Mouse (Mus musculus) CH12.LX (cell line): Measurements from ENCODE around the gene Rpgrip1. TPM values are rescaled to one million over a fixed set of nuclear protein-coding genes. Genes with fewer than 3 reads are reported as not detected.

ENCODE experiments used
- DNase-seq: peaks from one replicate; pipeline ENCODE4 v3.0.0-alpha.2; 2013; ENCODE audit errors: extremely low read depth
- H3K27ac ChIP-seq: 2 replicates; pipeline ENCODE4 v1.5.1; 2012; ENCODE audit warnings: low read depth, mild to moderate bottlenecking, control low read depth, moderate library complexity; ENCODE audit not compliant: insufficient read depth
- H3K27me3 ChIP-seq: replicated peaks from 2 replicates; pipeline ENCODE3; 2012; ENCODE audit warnings: inconsistent platforms
- H3K36me3 ChIP-seq, 2 experiments: replicated peaks in 1 of 2; 2 replicates each; pipeline versions ENCODE3 to v1.6.1; 2012; ENCODE audit warnings: inconsistent platforms in 1 of 2, low read length in 1 of 2, mild to moderate bottlenecking in 1 of 2, mixed read lengths in 1 of 2, moderate library complexity in 1 of 2; ENCODE audit not compliant: control insufficient read depth in 1 of 2, insufficient read depth in 1 of 2
- H3K4me1 ChIP-seq, 2 experiments: 2 replicates each; pipeline ENCODE4 v1.6.1; 2012; ENCODE audit warnings: inconsistent platforms in 1 of 2, moderate library complexity in 1 of 2; ENCODE audit not compliant: insufficient read depth in 2 of 2, control insufficient read depth in 1 of 2
- H3K4me2 ChIP-seq: 2 replicates; pipeline ENCODE4 v1.6.1; 2012; ENCODE audit warnings: low read depth, mild to moderate bottlenecking, control low read depth; ENCODE audit not compliant: poor library complexity, insufficient read depth, severe bottlenecking
- H3K4me3 ChIP-seq, 3 experiments: fragments of 150-350 bp in 1 of 3; sonication (generic) in 1 of 3; replicated peaks in 1 of 3; 2 replicates each; pipeline versions ENCODE3 to v1.5.1; 2011 to 2012; ENCODE audit warnings: low read depth in 2 of 3, low read length in 2 of 3, mild to moderate bottlenecking in 2 of 3, moderate library complexity in 2 of 3, control low read depth in 1 of 3, improper control_type of control experiment in 1 of 3, inconsistent platforms in 1 of 3, mixed read lengths in 1 of 3; ENCODE audit not compliant: poor library complexity in 1 of 3
- H3K79me2 ChIP-seq: replicated peaks from 2 replicates; pipeline ENCODE4 v1.6.1; 2012; ENCODE audit warnings: mild to moderate bottlenecking, moderate library complexity; ENCODE audit not compliant: control insufficient read depth, poor library complexity, insufficient read depth, severe bottlenecking; ENCODE audit errors: extremely low read depth
- H3K9ac ChIP-seq: 2 replicates; pipeline ENCODE4 v1.6.1; 2012; ENCODE audit warnings: low read depth, mild to moderate bottlenecking, control low read depth, moderate library complexity; ENCODE audit not compliant: insufficient read depth
- H3K9me3 ChIP-seq: replicated peaks from 2 replicates; pipeline ENCODE3; 2012; ENCODE audit warnings: low read length, inconsistent platforms, mixed read lengths
- CHD1 ChIP-seq: IDR thresholded peaks from 2 replicates; pipeline ENCODE4 v1.6.1; 2012; ENCODE audit warnings: low read depth, low read length, improper control_type of control experiment, inconsistent platforms
- CHD2 ChIP-seq: IDR thresholded peaks from 2 replicates; pipeline ENCODE4 v1.6.1; 2011; ENCODE audit warnings: low read length, improper control_type of control experiment
- CTCF ChIP-seq, 2 experiments: IDR thresholded peaks in 1 of 2; conservative IDR thresholded peaks in 1 of 2; 2 replicates each; pipeline ENCODE4 v1.5.1; 2011 to 2012; ENCODE audit warnings: low read depth in 2 of 2, low read length in 2 of 2, improper control_type of control experiment in 1 of 2, inconsistent platforms in 1 of 2, mild to moderate bottlenecking in 1 of 2, moderate library complexity in 1 of 2
- E2F4 ChIP-seq: IDR thresholded peaks from 2 replicates; pipeline ENCODE4 v1.6.1; 2011; ENCODE audit warnings: low read depth, low read length, improper control_type of control experiment; ENCODE audit not compliant: insufficient replicate concordance
- ELF1 ChIP-seq: IDR thresholded peaks from 2 replicates; pipeline ENCODE4 v1.6.1; 2014; ENCODE audit warnings: low read depth, mild to moderate bottlenecking, inconsistent platforms, low read length, improper control_type of control experiment
- EP300 ChIP-seq: IDR thresholded peaks from 2 replicates; pipeline ENCODE4 v1.6.1; 2011; ENCODE audit warnings: low read length, improper control_type of control experiment
- ETS1 ChIP-seq: conservative IDR thresholded peaks from 2 replicates; pipeline ENCODE4 v1.6.1; 2012; ENCODE audit warnings: low read depth, mild to moderate bottlenecking, inconsistent platforms, low read length, improper control_type of control experiment, moderate library complexity
- GABPA ChIP-seq: IDR thresholded peaks from 2 replicates; pipeline ENCODE4 v1.6.1; 2012; ENCODE audit warnings: low read depth, low read length, improper control_type of control experiment, inconsistent platforms; ENCODE audit not compliant: insufficient replicate concordance
- HCFC1 ChIP-seq: IDR thresholded peaks from 2 replicates; pipeline ENCODE4 v1.6.1; 2012; ENCODE audit warnings: low read depth, mild to moderate bottlenecking, inconsistent platforms, low read length, improper control_type of control experiment
- JUND ChIP-seq: conservative IDR thresholded peaks from 2 replicates; pipeline ENCODE4 v1.6.1; 2011; ENCODE audit warnings: low read depth, low read length, improper control_type of control experiment
- KAT2A ChIP-seq: IDR thresholded peaks from 2 replicates; pipeline ENCODE4 v1.6.1; 2012; ENCODE audit warnings: low read length, improper control_type of control experiment, inconsistent platforms; ENCODE audit not compliant: insufficient replicate concordance
- MAX ChIP-seq: IDR thresholded peaks from 2 replicates; pipeline ENCODE4 v1.6.1; 2011; ENCODE audit warnings: low read length, improper control_type of control experiment
- MAZ ChIP-seq: IDR thresholded peaks from 2 replicates; pipeline ENCODE4 v1.6.1; 2012; ENCODE audit warnings: low read depth, mild to moderate bottlenecking, inconsistent platforms, low read length, improper control_type of control experiment, moderate library complexity
- MXI1 ChIP-seq: IDR thresholded peaks from 2 replicates; pipeline ENCODE4 v1.6.1; 2011; ENCODE audit warnings: mild to moderate bottlenecking, low read depth, low read length, improper control_type of control experiment
- MYC ChIP-seq: IDR thresholded peaks from 2 replicates; pipeline ENCODE4 v1.6.1; 2011; ENCODE audit warnings: low read depth, mild to moderate bottlenecking, improper control_type of control experiment, low read length
- NELFE ChIP-seq: IDR thresholded peaks from 2 replicates; pipeline ENCODE4 v1.6.1; 2011; ENCODE audit warnings: low read depth, low read length, improper control_type of control experiment
- NRF1 ChIP-seq: IDR thresholded peaks from 2 replicates; pipeline ENCODE4 v1.6.1; 2014; ENCODE audit warnings: low read depth, mild to moderate bottlenecking, inconsistent platforms, low read length, improper control_type of control experiment, moderate library complexity
- PAX5 ChIP-seq: IDR thresholded peaks from 2 replicates; pipeline ENCODE4 v1.6.1; 2012; ENCODE audit warnings: low read length, inconsistent platforms, mixed read lengths
- POLR2A ChIP-seq: IDR thresholded peaks from 2 replicates; pipeline ENCODE4 v1.6.1; 2011; ENCODE audit warnings: low read depth, mild to moderate bottlenecking, improper control_type of control experiment, low read length
- POLR2AphosphoS2 ChIP-seq: IDR thresholded peaks from 2 replicates; pipeline ENCODE4 v1.6.1; 2011; ENCODE audit warnings: low read depth, low read length, improper control_type of control experiment
- RCOR1 ChIP-seq: conservative IDR thresholded peaks from 2 replicates; pipeline ENCODE4 v1.6.1; 2012; ENCODE audit warnings: low read depth, mild to moderate bottlenecking, inconsistent platforms, low read length, improper control_type of control experiment
- SIN3A ChIP-seq: IDR thresholded peaks from 2 replicates; pipeline ENCODE4 v1.6.1; 2012; ENCODE audit warnings: low read length, improper control_type of control experiment, inconsistent platforms
- SMC3 ChIP-seq: IDR thresholded peaks from 2 replicates; pipeline ENCODE4 v1.6.1; 2011; ENCODE audit warnings: low read depth, low read length, improper control_type of control experiment
- TBP ChIP-seq: conservative IDR thresholded peaks from 2 replicates; pipeline ENCODE4 v1.6.1; 2011; ENCODE audit warnings: low read depth, low read length, improper control_type of control experiment
- TCF12 ChIP-seq: IDR thresholded peaks from 2 replicates; pipeline ENCODE4 v1.6.1; 2014; ENCODE audit warnings: low read depth, mild to moderate bottlenecking, inconsistent platforms, low read length, improper control_type of control experiment
- USF1 ChIP-seq: IDR thresholded peaks from 2 replicates; pipeline ENCODE4 v1.6.1; 2014; ENCODE audit warnings: low read depth, mild to moderate bottlenecking, inconsistent platforms, low read length, improper control_type of control experiment
- ZC3H11A ChIP-seq: IDR thresholded peaks from 2 replicates; pipeline ENCODE4 v1.6.1; 2012; ENCODE audit warnings: low read depth, mild to moderate bottlenecking, inconsistent platforms, low read length, improper control_type of control experiment
- ZMIZ1 ChIP-seq: IDR thresholded peaks from 2 replicates; pipeline ENCODE4 v1.6.1; 2012; ENCODE audit warnings: low read depth, mild to moderate bottlenecking, inconsistent platforms, low read length, improper control_type of control experiment
- ZNF384 ChIP-seq: IDR thresholded peaks from 2 replicates; pipeline ENCODE4 v1.6.1; 2012; ENCODE audit warnings: low read depth, low read length, improper control_type of control experiment, inconsistent platforms
- dilution Hi-C: fragments of 300-500 bp; cut with MboI; formaldehyde crosslinking; loops from 2 replicates; pipeline ENCODE4 v1.14.3; 2020; ENCODE audit warnings: low sequenced_read_pairs; ENCODE audit not compliant: extremely low pct_unique_long_range_greater_than_20kb, extremely low pct_ligation_motif_present
- in situ Hi-C: fragments of 300-500 bp; cut with MboI; formaldehyde crosslinking; loops from 3 replicates; pipeline ENCODE4 v1.14.3; 2019; ENCODE audit warnings: low sequenced_read_pairs, low pct_ligation_motif_present, low pct_unique_long_range_greater_than_20kb, mixed read lengths
- polyA plus RNA-seq: library from polyadenylated mRNA; unstranded; fragments of >175 nt; gene quantifications from 2 replicates; pipeline ENCODE4 v1.2.1, GENCODE M21; 2012; ENCODE audit warnings: low read depth; ENCODE audit not compliant: insufficient read length
- total RNA-seq, 2 experiments: library from RNA; depleted of rRNA; stranded (reverse); fragments of 300-350 nt in 1 of 2; fragments of >200 nt in 1 of 2; gene quantifications; 2 replicates each; pipeline ENCODE4 v1.2.3; 2012 to 2014

The Rpgrip1 gene
- total and polyA plus RNA-seq, 3 experiments, result 7.3 to 41.8 (median 15.0) TPM

DNA sequence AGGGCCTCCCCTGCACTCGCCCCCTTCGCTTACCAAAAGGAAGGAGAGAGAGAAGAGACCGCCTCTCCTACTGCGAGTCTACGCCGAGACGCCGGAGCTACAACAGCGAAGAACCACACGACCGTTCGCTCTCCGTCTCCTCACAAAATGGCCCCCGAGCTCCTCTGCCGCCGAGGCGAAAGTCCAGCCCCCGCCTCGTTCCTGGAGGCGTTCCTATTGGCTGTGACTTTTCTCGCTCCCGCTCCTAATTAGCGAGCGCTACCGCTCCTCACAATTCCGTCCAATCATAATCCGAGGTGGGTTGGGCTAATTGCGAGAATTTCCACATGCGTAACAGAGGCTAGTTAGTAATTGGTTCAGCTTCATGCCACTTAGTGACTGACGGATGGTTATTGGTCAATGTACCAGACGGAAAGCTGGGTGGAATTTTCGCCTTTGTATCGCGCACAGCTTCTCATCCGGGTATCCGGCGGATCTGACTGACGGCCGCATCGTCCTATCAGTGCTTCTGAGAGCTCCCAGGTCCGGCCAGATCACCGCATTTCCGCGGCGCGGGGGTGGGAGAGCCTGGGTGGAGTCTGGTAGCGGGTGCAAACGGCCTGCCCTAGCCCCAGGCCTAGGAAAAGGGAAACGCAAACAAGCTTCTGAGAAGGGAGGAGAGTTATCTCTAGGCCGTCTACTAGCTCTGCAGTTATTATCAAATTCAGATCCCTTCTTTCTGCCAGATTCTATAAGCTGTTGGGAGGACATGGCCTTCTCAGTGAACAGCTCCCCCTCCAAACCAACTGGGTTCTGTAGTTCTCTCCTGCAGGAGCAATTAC lies 6.4 kb upstream of the Rpgrip1 start, which contains the start of gene Hnrnpc (continued):
- TF ChIP-seq MXI1 (peak; percentile 32; the same call in 1 of the 2 replicates), EP300 (no peak), TCF12 (peak; percentile 88), MAX (peak; percentile 75), POLR2AphosphoS2 (peak; percentile 93), PAX5 (no peak), SMC3 (no peak), POLR2A (peak; percentile 87), ELF1 (peak; percentile 90)

DNA sequence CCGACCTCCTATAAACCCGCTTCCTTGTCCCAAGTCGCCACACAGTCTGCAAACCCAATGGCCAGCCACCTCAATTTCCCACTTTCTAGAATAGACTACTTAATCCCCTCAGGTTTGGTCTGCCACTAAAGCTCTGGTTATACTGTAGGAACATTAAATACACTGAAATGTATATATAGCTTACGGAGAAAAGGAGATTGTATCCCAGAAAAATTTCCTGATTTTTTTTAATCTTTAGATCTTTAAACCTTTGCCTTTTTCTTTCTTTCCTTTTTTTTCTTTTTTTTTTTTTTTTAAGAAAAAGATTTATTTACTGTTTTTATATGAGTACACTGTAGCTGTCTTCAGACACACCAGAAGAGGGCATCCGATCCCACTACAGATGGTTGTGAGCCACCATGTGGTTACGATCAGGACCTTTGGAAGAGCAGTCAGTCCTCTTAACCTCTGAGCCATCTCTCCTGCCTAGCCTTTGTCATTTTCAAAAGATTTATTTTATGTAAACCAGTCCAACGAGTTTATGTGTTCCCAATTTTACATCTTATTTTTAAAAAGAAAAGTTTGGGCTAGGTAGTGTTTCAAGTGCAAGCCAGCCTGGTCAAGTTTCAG lies 5.7 kb upstream of the Rpgrip1 start:
- Histone ChIP-seq H3K4me1 (peaks cover 0 to 16% of the 10 kb centered on the region in 2 experiments; a peak in 2 of 4 replicates), H3K9me3 (no peaks in the 10 kb centered on the region), H3K27ac (peak overlapping the region; percentile 69), H3K27me3 (no peaks in the 10 kb centered on the region), H3K36me3 (peaks cover 6 to 12% of the 10 kb centered on the region in 2 experiments), H3K4me2 (peak overlapping the region; percentile 77), H3K4me3 (peak overlapping the region; percentile 44 to 57 (median 54)), H3K79me2 (peaks cover 38% of the 10 kb centered on the region), H3K9ac (peak overlapping the region; percentile 86)
- no peak for DNase-seq
- in situ Hi-C loops, result no loop called here
- dilution Hi-C loops, result no loop called here
- TF ChIP-seq MXI1 (peak; percentile 31; the same call in 1 of the 2 replicates), MAX (no peak), POLR2AphosphoS2 (no peak), CHD1 (peak; percentile 72; the same call in 1 of the 2 replicates), ZMIZ1 (no peak), MAZ (no peak), CHD2 (no peak), SIN3A (0 out of 2 replicates have a peak, but pooled peaks have one; percentile 63), GABPA (no peak), RCOR1 (no peak), JUND (no peak), MYC (peak; percentile 79), TCF12 (no peak), ZC3H11A (no peak), NRF1 (no peak), ZNF384 (peak; percentile 23; the same call in 1 of the 2 replicates), CTCF (conservative IDR thresholded peaks at IDR 0.05 in 1 of 2, IDR thresholded peaks at IDR 0.05 in 1 of 2; ENCODE audit: low read depth in 2 of 2, low read length in 2 of 2) (peak in 1 of 2 experiments; percentile 68; a peak in 3 of 4 replicates), HCFC1 (no peak), NELFE (no peak), TBP (no peak; the same call in 1 of the 2 replicates), USF1 (no peak), PAX5 (no peak), E2F4 (no peak), KAT2A (no peak), ETS1 (no peak)
